Mouse (Mus musculus) bone marrow macrophage, adult 2 months (primary cell): ENCODE measurements at regions not wholly inside any gene's neighbourhood (a gene's known extent, or its start where the extent isn't known, plus 50 kb on each side); places are given as distances from the start of the nearest gene placed in this dataset.

Experiments used
- H3K27ac ChIP-seq: 2 replicates; pipeline ENCODE4 v1.5.1; 2012; ENCODE audit warnings: low read depth, low read length; ENCODE audit not compliant: insufficient read depth
- H3K4me1 ChIP-seq: 2 replicates; pipeline ENCODE4 v1.6.1; 2012; ENCODE audit warnings: low read length; ENCODE audit not compliant: control insufficient read depth, insufficient read depth
- H3K4me3 ChIP-seq: 2 replicates; pipeline ENCODE4 v1.5.1; 2012; ENCODE audit warnings: mild to moderate bottlenecking, low read length, moderate library complexity; ENCODE audit not compliant: insufficient read depth
- CTCF ChIP-seq: IDR thresholded peaks from 2 replicates; pipeline ENCODE4 v1.5.1; 2012; ENCODE audit warnings: low read depth, mild to moderate bottlenecking, low read length, moderate library complexity
- POLR2A ChIP-seq: IDR thresholded peaks from 2 replicates; pipeline ENCODE4 v1.6.1; 2012; ENCODE audit warnings: mild to moderate bottlenecking, low read depth, low read length, borderline replicate concordance

GRCm38 (mm10) chr3:107826241-107826760 lies 50.7 kb upstream of the Eps8l3 start:
- TF ChIP-seq POLR2A, result no peak
- TF ChIP-seq CTCF, result no peak
- Histone ChIP-seq H3K4me3 (no peak overlapping the region), H3K4me1 (peaks cover 25% of the 10 kb centered on the region), H3K27ac (no peak overlapping the region)

- TF ChIP-seq CTCF (no peak), POLR2A (no peak)
- Histone ChIP-seq H3K4me1 (peaks cover 25% of the 10 kb centered on the region), H3K4me3 (no peak overlapping the region), H3K27ac (no peak overlapping the region)
Observed at GRCm38 (mm10) chr3:107825468-107825867, 51.6 kb upstream of the Eps8l3 start.

- TF ChIP-seq POLR2A, result no peak
- no peak for TF ChIP-seq CTCF
Observed at GRCm38 (mm10) chr3:107824378-107824777, 52.7 kb upstream of the Eps8l3 start.

GRCm38 (mm10) chr3:107823655-107824266 lies 53.3 kb upstream of the Eps8l3 start:
- H3K4me3 ChIP-seq, result no peak overlapping the region
- no peak overlapping the region; the same call in 1 of the 2 replicates for H3K27ac ChIP-seq
- TF ChIP-seq CTCF (no peak), POLR2A (no peak)
- peaks cover 32% of the 10 kb centered on the region for H3K4me1 ChIP-seq

More at GRCm38 (mm10) chr3:107824378-107824777, 52.7 kb upstream of the Eps8l3 start:
- Histone ChIP-seq H3K4me3 (no peak overlapping the region), H3K4me1 (peaks cover 27% of the 10 kb centered on the region), H3K27ac (peak overlapping the region; percentile 12; the same call in 1 of the 2 replicates)

- TF ChIP-seq CTCF (no peak), POLR2A (no peak)
- H3K4me3 ChIP-seq, result no peak overlapping the region
- peaks cover 38% of the 10 kb centered on the region for H3K4me1 ChIP-seq
- no peak overlapping the region for H3K27ac ChIP-seq
Observed at GRCm38 (mm10) chr3:107823177-107823576, 53.9 kb upstream of the Eps8l3 start.

GRCm38 (mm10) chr3:107822499-107822898 lies 54.5 kb upstream of the Eps8l3 start:
- no peak overlapping the region for H3K27ac ChIP-seq
- peaks cover 45% of the 10 kb centered on the region for H3K4me1 ChIP-seq

GRCm38 (mm10) chr3:107821952-107822351 lies 55.1 kb upstream of the Eps8l3 start:
- Histone ChIP-seq H3K27ac (no peak overlapping the region), H3K4me1 (peaks cover 45% of the 10 kb centered on the region)
- TF ChIP-seq CTCF (no peak), POLR2A (no peak)

More at GRCm38 (mm10) chr3:107822499-107822898, 54.5 kb upstream of the Eps8l3 start:
- no peak overlapping the region for H3K4me3 ChIP-seq
- no peak for TF ChIP-seq POLR2A
- TF ChIP-seq CTCF, result no peak

GRCm38 (mm10) chr3:107819622-107820021 lies 57.4 kb upstream of the Eps8l3 start:
- TF ChIP-seq POLR2A (no peak), CTCF (no peak)
- Histone ChIP-seq H3K4me1 (peaks cover 58% of the 10 kb centered on the region), H3K4me3 (no peak overlapping the region), H3K27ac (no peak overlapping the region)

More at GRCm38 (mm10) chr3:107821952-107822351, 55.1 kb upstream of the Eps8l3 start:
- H3K4me3 ChIP-seq, result no peak overlapping the region

GRCm38 (mm10) chr3:107818616-107819495 lies 58.2 kb upstream of the Eps8l3 start:
- no peak overlapping the region for H3K4me3 ChIP-seq
- peak overlapping the region; percentile 51 for H3K27ac ChIP-seq
- TF ChIP-seq CTCF (no peak), POLR2A (no peak)
- H3K4me1 ChIP-seq, result peaks cover 53% of the 10 kb centered on the region
